Mouse (Mus musculus): ENCODE results near the gene Slc1a4. TPM values are rescaled to one million over a fixed set of nuclear protein-coding genes. Genes with fewer than 3 reads are reported as not detected.

Gene Slc1a4
- polyA plus RNA-seq, 1 experiment, result 0.51 TPM

- H3K27ac ChIP-seq (ENCODE audit: insufficient read depth, low read depth, low read length), result no peak overlapping the region
- no peak for TF ChIP-seq POLR2A (IDR thresholded peaks at IDR 0.05; ENCODE audit: borderline replicate concordance, low read depth, low read length)
- no peak for TF ChIP-seq CTCF (IDR thresholded peaks at IDR 0.05; ENCODE audit: low read depth, low read length)
- no peak overlapping the region for H3K4me3 ChIP-seq (ENCODE audit: insufficient read depth, low read length)
- no peaks in the 10 kb centered on the region for H3K4me1 ChIP-seq (ENCODE audit: control insufficient read depth, insufficient read depth, low read length)
Observed at GRCm38 (mm10) chr11:20347548-20347947, 15.0 kb upstream of the Slc1a4 start.

- no peak overlapping the region for H3K4me3 ChIP-seq (ENCODE audit: insufficient read depth, low read length)
- no peaks in the 10 kb centered on the region for H3K4me1 ChIP-seq (ENCODE audit: control insufficient read depth, insufficient read depth, low read length)
- H3K27ac ChIP-seq (ENCODE audit: insufficient read depth, low read depth, low read length), result no peak overlapping the region
- TF ChIP-seq CTCF (IDR thresholded peaks at IDR 0.05; ENCODE audit: low read depth, low read length), result no peak
- TF ChIP-seq POLR2A (IDR thresholded peaks at IDR 0.05; ENCODE audit: borderline replicate concordance, low read depth, low read length), result no peak
Observed at GRCm38 (mm10) chr11:20346369-20346768, 13.9 kb upstream of the Slc1a4 start.

- H3K4me3 ChIP-seq (ENCODE audit: insufficient read depth, low read length), result no peak overlapping the region
- no peak overlapping the region for H3K27ac ChIP-seq (ENCODE audit: insufficient read depth, low read depth, low read length)
- no peak for TF ChIP-seq CTCF (IDR thresholded peaks at IDR 0.05; ENCODE audit: low read depth, low read length)
- H3K4me1 ChIP-seq (ENCODE audit: control insufficient read depth, insufficient read depth, low read length), result no peaks in the 10 kb centered on the region
Observed at GRCm38 (mm10) chr11:20343952-20344351, 11.4 kb upstream of the Slc1a4 start.

GRCm38 (mm10) chr11:20341598-20341997 is 9.1 kb upstream of the Slc1a4 start:
- no peak for TF ChIP-seq CTCF (IDR thresholded peaks at IDR 0.05; ENCODE audit: low read depth, low read length)
- no peak overlapping the region for H3K4me3 ChIP-seq (ENCODE audit: insufficient read depth, low read length)

GRCm38 (mm10) chr11:20338703-20339102 is 6.2 kb upstream of the Slc1a4 start:
- no peak for TF ChIP-seq POLR2A (IDR thresholded peaks at IDR 0.05; ENCODE audit: borderline replicate concordance, low read depth, low read length)
- no peak for TF ChIP-seq CTCF (IDR thresholded peaks at IDR 0.05; ENCODE audit: low read depth, low read length)
- no peak overlapping the region for H3K4me3 ChIP-seq (ENCODE audit: insufficient read depth, low read length)
- H3K4me1 ChIP-seq (ENCODE audit: control insufficient read depth, insufficient read depth, low read length), result peaks cover 5% of the 10 kb centered on the region
- no peak overlapping the region for H3K27ac ChIP-seq (ENCODE audit: insufficient read depth, low read depth, low read length)

More at GRCm38 (mm10) chr11:20341598-20341997, 9.1 kb upstream of the Slc1a4 start:
- Histone ChIP-seq H3K4me1 (ENCODE audit: control insufficient read depth, insufficient read depth, low read length) (no peaks in the 10 kb centered on the region), H3K27ac (ENCODE audit: insufficient read depth, low read depth, low read length) (no peak overlapping the region)

GRCm38 (mm10) chr11:20334301-20334700 is 1.8 kb upstream of the Slc1a4 start:
- H3K4me3 ChIP-seq (ENCODE audit: insufficient read depth, low read length), result no peak overlapping the region
- no peak overlapping the region for H3K27ac ChIP-seq (ENCODE audit: insufficient read depth, low read depth, low read length)
- peaks cover 19% of the 10 kb centered on the region for H3K4me1 ChIP-seq (ENCODE audit: control insufficient read depth, insufficient read depth, low read length)
- no peak for TF ChIP-seq POLR2A (IDR thresholded peaks at IDR 0.05; ENCODE audit: borderline replicate concordance, low read depth, low read length)
- no peak for TF ChIP-seq CTCF (IDR thresholded peaks at IDR 0.05; ENCODE audit: low read depth, low read length)

- no peak overlapping the region for H3K27ac ChIP-seq (ENCODE audit: insufficient read depth, low read depth, low read length)
- peak overlapping the region; percentile 69 for H3K4me3 ChIP-seq (ENCODE audit: insufficient read depth, low read length)
- TF ChIP-seq CTCF (IDR thresholded peaks at IDR 0.05; ENCODE audit: low read depth, low read length) (no peak), POLR2A (IDR thresholded peaks at IDR 0.05; ENCODE audit: borderline replicate concordance, low read depth, low read length) (no peak)
- peaks cover 19% of the 10 kb centered on the region for H3K4me1 ChIP-seq (ENCODE audit: control insufficient read depth, insufficient read depth, low read length)
Observed at GRCm38 (mm10) chr11:20331690-20332537, 599 bp downstream of the Slc1a4 start.

GRCm38 (mm10) chr11:20331027-20331689 is 1.4 kb downstream of the Slc1a4 start:
- peak overlapping the region; percentile 69; the same call in 1 of the 2 replicates for H3K4me3 ChIP-seq (ENCODE audit: insufficient read depth, low read length)
- TF ChIP-seq POLR2A (IDR thresholded peaks at IDR 0.05; ENCODE audit: borderline replicate concordance, low read depth, low read length), result no peak
- TF ChIP-seq CTCF (IDR thresholded peaks at IDR 0.05; ENCODE audit: low read depth, low read length), result no peak
- H3K4me1 ChIP-seq (ENCODE audit: control insufficient read depth, insufficient read depth, low read length), result peaks cover 19% of the 10 kb centered on the region

GRCm38 (mm10) chr11:20329711-20330110 is 2.8 kb downstream of the Slc1a4 start:
- Histone ChIP-seq H3K27ac (ENCODE audit: insufficient read depth, low read depth, low read length) (no peak overlapping the region), H3K4me3 (ENCODE audit: insufficient read depth, low read length) (no peak overlapping the region), H3K4me1 (ENCODE audit: control insufficient read depth, insufficient read depth, low read length) (peaks cover 19% of the 10 kb centered on the region)
- no peak for TF ChIP-seq CTCF (IDR thresholded peaks at IDR 0.05; ENCODE audit: low read depth, low read length)
- no peak for TF ChIP-seq POLR2A (IDR thresholded peaks at IDR 0.05; ENCODE audit: borderline replicate concordance, low read depth, low read length)

More at GRCm38 (mm10) chr11:20331027-20331689, 1.4 kb downstream of the Slc1a4 start:
- H3K27ac ChIP-seq (ENCODE audit: insufficient read depth, low read depth, low read length), result no peak overlapping the region

GRCm38 (mm10) chr11:20328771-20329170 is 3.7 kb downstream of the Slc1a4 start:
- no peak overlapping the region for H3K27ac ChIP-seq (ENCODE audit: insufficient read depth, low read depth, low read length)
- no peak overlapping the region for H3K4me3 ChIP-seq (ENCODE audit: insufficient read depth, low read length)
- TF ChIP-seq CTCF (IDR thresholded peaks at IDR 0.05; ENCODE audit: low read depth, low read length) (no peak), POLR2A (IDR thresholded peaks at IDR 0.05; ENCODE audit: borderline replicate concordance, low read depth, low read length) (no peak)
- H3K4me1 ChIP-seq (ENCODE audit: control insufficient read depth, insufficient read depth, low read length), result peaks cover 17% of the 10 kb centered on the region

Data from bone marrow macrophage, adult 2 months (primary cell).